Mouse (Mus musculus) urinary bladder, postnatal 4 days (tissue): ENCODE measurements around the gene Snapin.

Experiments used
- DNase-seq, 2 experiments: peaks; one replicate each; pipeline ENCODE4 v3.0.0; 2021 to 2022; ENCODE audit warnings: low spot score in 2 of 2

The Snapin gene

DNA sequence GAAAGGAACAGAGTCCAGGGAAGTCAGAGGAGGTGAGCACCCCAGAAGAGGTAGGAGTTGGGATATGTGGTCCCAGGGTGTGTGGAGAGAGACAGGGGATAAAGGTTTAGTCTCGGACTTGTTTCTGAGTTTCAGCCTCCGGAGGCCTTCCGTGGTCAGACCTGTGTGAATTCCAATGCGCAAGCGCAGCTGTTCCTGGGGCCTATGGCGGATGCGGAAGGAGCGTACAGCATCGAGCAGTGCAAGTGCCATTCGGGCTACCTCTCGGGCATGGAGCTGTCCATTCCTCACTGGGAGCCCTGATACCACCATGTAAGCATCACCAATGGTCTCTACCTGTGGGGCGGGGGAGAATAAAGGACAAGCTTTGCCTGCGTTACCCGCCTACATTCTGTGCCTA, 35.9 kb downstream of the Snapin start:
- DNase-seq, result no peak

DNA sequence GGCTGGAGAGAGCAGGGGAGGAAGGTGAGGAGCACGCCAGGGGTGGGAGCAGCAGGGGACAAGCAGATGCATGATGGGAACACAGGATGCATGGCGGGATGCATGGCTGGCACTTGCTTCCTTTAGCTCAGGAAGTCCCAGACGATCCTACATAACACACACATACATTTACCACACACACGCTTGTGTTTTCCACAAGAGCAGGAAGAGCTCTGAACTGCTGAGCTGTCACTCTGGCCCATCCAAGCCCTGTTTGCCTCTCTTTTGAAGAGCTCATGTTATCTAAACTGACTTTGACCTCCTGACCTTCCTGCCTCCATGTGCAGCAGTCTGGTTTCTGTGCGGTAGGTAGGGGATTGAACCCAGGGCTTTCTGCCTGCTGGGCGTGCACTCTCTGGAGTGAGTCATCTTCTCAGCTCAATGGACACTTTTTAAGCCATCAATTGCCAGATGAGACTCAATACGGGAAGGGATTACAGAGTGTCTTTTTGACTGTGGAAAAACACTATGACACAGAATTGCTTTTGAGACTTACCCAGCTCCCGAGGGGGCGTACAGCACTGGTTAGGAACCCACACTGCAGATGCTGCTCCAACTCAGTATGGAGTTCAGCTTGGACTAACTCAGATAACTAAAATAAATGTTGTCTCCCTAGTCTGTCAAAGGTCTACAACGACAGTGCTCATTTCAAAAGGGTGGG, 39.3 kb downstream of the Snapin start:
- DNase-seq, result no peak

DNA sequence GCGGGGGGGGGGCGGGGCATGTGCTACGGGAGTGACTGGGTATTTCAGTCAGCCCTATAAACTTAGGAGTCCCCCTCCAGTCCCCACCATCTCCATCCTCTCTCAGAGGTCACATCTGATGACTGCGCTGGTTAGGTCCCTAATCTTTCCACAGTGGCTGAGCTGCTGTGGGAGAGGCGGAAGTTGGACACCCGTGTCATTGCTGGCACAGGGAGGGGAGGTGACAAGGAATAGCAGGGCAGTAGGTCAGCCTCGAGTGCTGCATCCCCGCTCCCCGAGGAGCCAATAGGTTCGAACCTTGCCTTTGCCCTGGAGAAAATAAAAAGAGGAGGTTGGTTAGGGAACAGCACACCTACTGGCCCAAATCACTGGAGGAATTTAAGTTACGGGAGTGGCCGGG, 40.0 kb downstream of the Snapin start:
- DNase-seq, result no peak

DNA sequence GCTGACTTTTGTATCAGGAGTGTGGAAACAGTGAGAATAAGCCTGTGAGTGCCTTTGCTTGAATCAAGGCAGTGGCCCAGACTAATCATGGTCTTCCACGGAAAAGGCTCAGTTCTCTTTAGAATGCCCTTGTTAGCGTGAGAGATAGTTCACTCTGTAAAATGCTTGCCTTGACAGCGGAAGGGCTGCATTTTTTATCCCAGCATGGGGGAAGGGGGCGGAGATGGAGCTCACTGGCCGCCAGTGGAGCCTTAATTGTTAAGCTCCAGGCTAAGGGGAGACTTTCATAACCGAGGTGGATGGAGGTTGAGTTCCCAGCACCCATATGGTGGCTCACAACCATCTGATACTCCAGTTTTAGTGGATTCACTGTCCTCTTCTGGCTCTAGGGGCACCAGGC, 42.2 kb downstream of the Snapin start:
- no peak for DNase-seq

DNA sequence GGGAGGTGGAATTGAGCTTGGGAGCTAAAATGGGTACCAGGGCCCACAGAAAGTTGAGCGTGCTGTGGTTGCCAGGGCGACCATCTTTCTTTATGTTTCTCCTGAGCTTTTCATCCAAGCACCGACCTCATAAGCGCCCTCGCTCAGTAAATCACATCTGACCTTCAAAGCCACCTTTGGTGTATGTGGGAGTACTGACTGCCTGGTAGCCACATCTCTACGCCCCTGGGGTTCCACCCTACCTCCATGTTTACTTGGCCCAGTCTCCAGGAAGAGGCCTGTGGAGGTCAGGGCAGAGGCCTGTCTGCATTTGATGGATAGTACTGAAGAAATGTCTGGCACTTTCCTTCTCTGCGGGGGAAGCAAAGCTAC, 43.7 kb downstream of the Snapin start:
- DNase-seq, result no peak

DNA sequence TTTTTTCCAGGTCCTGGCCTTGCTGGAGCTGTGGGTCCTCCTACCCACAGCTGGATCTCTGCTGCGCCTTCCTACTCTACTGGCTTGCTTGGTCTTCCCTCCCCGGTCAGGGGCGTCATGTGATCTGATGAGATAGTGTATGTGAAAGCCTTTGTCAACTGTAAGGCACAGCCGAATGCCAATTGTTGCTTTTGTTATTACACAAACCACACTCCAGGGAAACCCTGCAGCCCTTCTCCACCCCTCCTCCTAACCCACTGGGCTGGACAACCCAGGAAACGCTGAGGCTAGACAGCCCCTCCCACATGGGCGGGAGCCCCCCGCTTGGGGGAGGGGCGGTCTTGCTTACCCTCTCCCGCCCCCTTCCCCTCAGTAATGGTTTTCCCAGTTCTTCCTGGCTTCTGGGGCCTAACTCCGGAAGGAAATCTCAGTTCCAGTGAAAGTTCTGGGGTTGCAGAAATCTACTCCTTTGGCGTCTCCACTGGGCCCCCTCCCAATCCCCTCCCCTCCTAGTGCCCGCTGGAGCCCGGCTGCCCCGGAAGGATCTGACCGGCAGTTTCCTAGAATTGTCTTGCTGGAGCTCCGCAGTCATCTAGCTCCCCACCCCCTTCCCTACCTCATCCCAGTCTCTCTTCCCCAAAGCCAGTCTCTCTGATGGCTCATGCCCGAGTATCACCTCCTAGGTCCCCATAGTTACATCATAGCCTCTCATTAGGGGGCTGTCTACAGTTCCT, 44.3 kb downstream of the Snapin start:
- peak; percentile 88 to 89 for DNase-seq

DNA sequence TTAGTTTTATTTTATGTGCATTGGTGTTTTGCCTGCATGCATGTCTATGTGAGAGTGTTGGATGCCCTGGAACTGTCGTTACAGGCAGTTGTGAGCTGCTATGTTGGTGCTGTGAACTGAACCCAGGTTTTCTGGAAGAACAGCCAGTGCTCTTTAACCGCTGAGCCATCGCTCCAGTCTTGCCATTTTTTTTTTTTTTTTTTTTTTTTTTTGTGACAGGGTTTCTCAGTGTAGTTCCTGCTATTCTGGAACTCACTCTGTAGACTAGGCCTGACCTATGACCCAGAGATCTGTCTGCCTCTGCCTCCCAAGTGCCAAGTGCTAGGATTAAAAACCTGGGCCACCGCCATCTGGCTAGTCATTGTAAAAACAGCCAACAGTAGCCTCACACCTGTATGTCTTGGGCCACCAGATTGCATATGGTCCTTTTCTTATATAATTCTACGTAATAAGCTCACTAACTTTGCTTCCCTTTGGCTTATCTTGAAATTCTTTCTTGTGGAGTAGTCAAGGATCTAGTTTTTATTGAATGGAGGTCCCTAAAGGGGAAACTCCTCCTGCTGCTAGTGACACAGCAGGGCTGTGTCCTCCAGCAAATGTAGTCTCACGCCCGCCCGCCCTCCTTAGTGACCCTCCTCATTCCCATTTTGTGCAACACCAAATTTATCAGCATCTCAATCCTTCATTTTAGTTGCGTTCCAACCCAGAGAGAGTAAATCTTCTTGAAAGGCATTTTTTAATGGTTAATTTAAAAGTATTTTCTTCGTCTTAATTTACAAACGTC, 45.2 kb downstream of the Snapin start:
- DNase-seq, result no peak

DNA sequence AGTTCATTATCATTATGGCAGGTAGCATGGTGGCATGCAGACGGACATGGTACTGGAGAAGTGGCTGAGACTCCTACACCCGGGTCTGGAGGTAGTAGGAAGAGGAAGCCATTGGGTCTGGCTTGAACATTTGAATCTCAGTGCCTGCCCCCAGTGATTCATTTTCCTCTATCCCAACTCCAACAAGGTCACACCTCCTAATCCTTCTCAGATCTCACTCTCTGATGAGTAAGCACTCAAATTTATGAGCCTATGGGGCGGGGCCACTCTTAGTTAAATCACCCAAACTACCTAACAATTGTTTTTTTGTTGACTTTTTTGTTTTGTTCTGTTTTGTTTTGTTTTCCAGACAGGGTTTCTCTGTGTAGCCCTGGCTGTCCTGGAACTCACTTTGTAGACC, 46.9 kb downstream of the Snapin start:
- no peak for DNase-seq

DNA sequence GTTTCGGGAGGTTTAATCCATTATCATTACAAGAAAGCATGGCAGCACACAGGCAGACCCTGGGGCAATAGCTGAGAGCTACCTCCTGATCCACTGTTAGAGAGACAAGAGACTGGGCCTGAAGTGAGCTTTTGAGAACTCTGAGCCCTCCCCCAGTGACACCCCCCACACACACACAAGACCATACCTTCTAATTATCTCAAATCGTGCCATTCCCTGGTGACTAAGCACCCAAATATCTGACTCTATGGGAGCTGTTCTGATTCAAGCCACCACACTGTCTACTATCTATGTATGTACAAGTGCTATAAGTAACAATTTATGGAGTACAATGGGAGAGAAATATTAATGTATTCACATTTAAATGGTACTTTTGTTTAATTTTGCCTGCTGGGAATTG, 50.1 kb downstream of the Snapin start:
- no peak for DNase-seq
